Mouse (Mus musculus) G1E (cell line): ENCODE measurements at regions not wholly inside any gene's neighbourhood (a gene's known extent, or its start where the extent isn't known, plus 50 kb on each side); places are given as distances from the start of the nearest gene placed in this dataset.

Source experiments
- ATAC-seq: 2 replicates; pipeline ENCODE4 v1.8.0; 2016; ENCODE audit warnings: mild to moderate bottlenecking; ENCODE audit not compliant: insufficient number of reproducible peaks, poor library complexity, low FRiP score, severe bottlenecking; ENCODE audit errors: extremely low read depth
- DNase-seq: peaks from one replicate; pipeline ENCODE4 v3.0.0; 2012; ENCODE audit warnings: low spot score
- H3K27me3 ChIP-seq: 2 replicates; pipeline ENCODE4 v1.6.1; 2012; ENCODE audit warnings: mild to moderate bottlenecking, low read length, inconsistent platforms; ENCODE audit not compliant: insufficient read depth
- H3K36me3 ChIP-seq: replicated peaks from 2 replicates; pipeline ENCODE3; 2012; ENCODE audit warnings: mild to moderate bottlenecking, inconsistent platforms
- H3K4me1 ChIP-seq: 2 replicates; pipeline ENCODE4 v1.6.1; 2012; ENCODE audit warnings: low read depth, low read length, inconsistent platforms, mixed read lengths; ENCODE audit not compliant: insufficient read depth
- H3K4me3 ChIP-seq: 2 replicates; pipeline ENCODE4 v1.5.1; 2012; ENCODE audit warnings: low read depth, mild to moderate bottlenecking, inconsistent platforms, low read length, moderate library complexity, mixed read lengths
- H3K9me3 ChIP-seq: replicated peaks from 2 replicates; pipeline ENCODE4 v1.6.1; 2012; ENCODE audit warnings: inconsistent platforms
- CTCF ChIP-seq: IDR thresholded peaks from 2 replicates; pipeline ENCODE4 v1.5.1; 2012; ENCODE audit warnings: low read depth, low read length, inconsistent platforms, mixed read lengths
- GATA1 ChIP-seq: IDR thresholded peaks from 2 replicates; pipeline ENCODE4 v1.6.1; 2012; ENCODE audit warnings: borderline replicate concordance, low read length, inconsistent platforms, mixed read lengths
- GATA2 ChIP-seq: IDR thresholded peaks from 2 replicates; pipeline ENCODE4 v1.6.1; 2012; ENCODE audit warnings: low read depth, low read length, inconsistent platforms, borderline replicate concordance
- POLR2AphosphoS5 ChIP-seq: IDR thresholded peaks from 2 replicates; pipeline ENCODE4 v1.6.1; 2012; ENCODE audit warnings: low read depth, low read length, inconsistent platforms; ENCODE audit not compliant: insufficient replicate concordance
- TAL1 ChIP-seq: conservative IDR thresholded peaks from 2 replicates; pipeline ENCODE4 v1.6.1; 2012; ENCODE audit warnings: low read depth, low read length, inconsistent platforms, mixed read lengths

DNA sequence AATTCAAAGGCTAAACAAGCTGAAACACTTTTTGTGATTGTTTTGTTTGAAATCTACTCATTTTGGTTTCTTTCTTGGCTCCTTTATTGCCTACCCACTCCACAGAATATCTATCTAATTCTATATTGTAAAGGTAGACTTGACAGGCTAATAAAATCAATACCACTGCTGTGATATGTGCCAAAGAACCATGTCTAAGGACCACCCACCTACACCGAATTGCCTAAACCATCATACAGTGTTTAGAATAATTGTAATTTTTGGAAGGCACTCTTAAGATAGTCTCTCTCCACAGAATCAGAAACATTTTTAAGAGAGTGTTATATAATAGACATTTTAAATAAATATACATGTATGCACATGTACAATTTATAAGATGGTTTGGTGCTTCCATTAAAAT lies 587.6 kb upstream of the Pou3f3 start:
- Histone ChIP-seq H3K36me3 (no peaks in the 10 kb centered on the region), H3K4me1 (no peaks in the 10 kb centered on the region), H3K9me3 (peaks cover 16% of the 10 kb centered on the region), H3K4me3 (no peak overlapping the region), H3K27me3 (no peaks in the 10 kb centered on the region)
- TF ChIP-seq GATA1, result no peak
- no peak for ATAC-seq
- no peak for DNase-seq

- no peak for DNase-seq
- no peaks in the 10 kb centered on the region for H3K4me1 ChIP-seq
- no peaks in the 10 kb centered on the region for H3K27me3 ChIP-seq
- H3K9me3 ChIP-seq, result peaks cover 16% of the 10 kb centered on the region
- no peak overlapping the region for H3K4me3 ChIP-seq
- TF ChIP-seq GATA2, result no peak
- no peak for TF ChIP-seq TAL1
- no peak for TF ChIP-seq POLR2AphosphoS5
- no peak for TF ChIP-seq GATA1
- no peak for TF ChIP-seq CTCF
- no peaks in the 10 kb centered on the region for H3K36me3 ChIP-seq
- ATAC-seq, result no peak
Observed at GRCm38 (mm10) chr1:42152175-42152790, 543.3 kb upstream of the Pou3f3 start.

- DNase-seq, result no peak
- Histone ChIP-seq H3K27me3 (no peaks in the 10 kb centered on the region), H3K4me3 (no peak overlapping the region), H3K36me3 (no peaks in the 10 kb centered on the region), H3K4me1 (no peaks in the 10 kb centered on the region), H3K9me3 (peaks cover 16% of the 10 kb centered on the region)
- no peak for TF ChIP-seq CTCF
- ATAC-seq, result no peak
Observed at GRCm38 (mm10) chr1:42152916-42153315, 542.7 kb upstream of the Pou3f3 start.

DNA sequence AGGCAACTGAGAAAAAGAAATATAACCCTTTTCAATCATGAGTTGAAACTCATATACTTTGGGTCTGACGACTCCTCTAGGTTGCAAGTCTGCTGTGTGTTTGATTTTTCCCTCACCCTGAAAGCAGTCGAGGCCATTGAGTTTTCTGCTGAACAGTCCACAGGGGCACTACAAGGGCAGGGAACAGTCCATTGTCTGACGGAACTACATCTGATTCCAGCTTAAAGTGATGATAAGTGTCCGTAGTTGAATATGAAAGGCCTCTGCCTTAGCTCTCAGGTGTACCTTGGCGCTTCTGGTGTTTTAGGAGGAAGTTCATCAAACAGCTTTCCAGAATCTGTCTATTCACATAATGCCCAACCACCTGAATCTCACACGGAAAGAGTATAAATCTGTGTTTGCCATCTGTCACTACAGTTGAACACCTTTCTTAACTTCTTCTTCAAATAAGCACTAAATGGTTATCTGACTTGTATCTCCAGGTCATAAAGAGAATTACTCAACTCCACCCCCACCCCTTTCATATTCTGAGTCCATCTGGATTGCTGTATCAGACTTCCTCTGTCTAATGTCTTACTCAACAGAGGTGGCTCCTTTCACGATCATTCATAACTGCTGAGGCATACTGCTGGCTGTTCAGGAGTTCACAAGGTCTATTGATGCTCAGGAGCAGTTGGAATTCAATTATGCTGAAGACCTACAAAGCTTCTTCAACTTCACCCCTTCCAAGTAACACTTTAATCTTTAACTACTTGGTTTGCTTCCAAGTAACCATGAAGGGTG lies 527.6 kb upstream of the Pou3f3 start:
- no peak for TF ChIP-seq CTCF
- H3K27me3 ChIP-seq, result no peaks in the 10 kb centered on the region
- H3K4me1 ChIP-seq, result no peaks in the 10 kb centered on the region
- peaks cover 10% of the 10 kb centered on the region for H3K9me3 ChIP-seq
- no peaks in the 10 kb centered on the region for H3K36me3 ChIP-seq
- H3K4me3 ChIP-seq, result no peak overlapping the region
- ATAC-seq (no peak), DNase-seq (no peak)

- H3K4me1 ChIP-seq, result no peaks in the 10 kb centered on the region
- peaks cover 10% of the 10 kb centered on the region for H3K9me3 ChIP-seq
- ATAC-seq, result no peak
- H3K36me3 ChIP-seq, result no peaks in the 10 kb centered on the region
- DNase-seq, result no peak
- TF ChIP-seq CTCF (no peak), POLR2AphosphoS5 (no peak), TAL1 (no peak), GATA1 (no peak), GATA2 (no peak)
- no peaks in the 10 kb centered on the region for H3K27me3 ChIP-seq
- no peak overlapping the region for H3K4me3 ChIP-seq
Observed at GRCm38 (mm10) chr1:42169505-42169904, 526.1 kb upstream of the Pou3f3 start.

- DNase-seq, result no peak
- no peaks in the 10 kb centered on the region for H3K27me3 ChIP-seq
- TF ChIP-seq GATA2 (no peak), CTCF (no peak), POLR2AphosphoS5 (no peak), TAL1 (no peak), GATA1 (no peak)
- H3K36me3 ChIP-seq, result no peaks in the 10 kb centered on the region
- H3K9me3 ChIP-seq, result peaks cover 23% of the 10 kb centered on the region
- no peak for ATAC-seq
- H3K4me3 ChIP-seq, result no peak overlapping the region
- H3K4me1 ChIP-seq, result no peaks in the 10 kb centered on the region
Observed at GRCm38 (mm10) chr1:42186295-42186694, 509.3 kb upstream of the Pou3f3 start.

- Histone ChIP-seq H3K36me3 (no peaks in the 10 kb centered on the region), H3K4me1 (no peaks in the 10 kb centered on the region), H3K9me3 (peaks cover 43% of the 10 kb centered on the region), H3K4me3 (no peak overlapping the region), H3K27me3 (no peaks in the 10 kb centered on the region)
- TF ChIP-seq POLR2AphosphoS5 (no peak), TAL1 (no peak), CTCF (no peak), GATA2 (no peak), GATA1 (no peak)
- DNase-seq, result no peak
- ATAC-seq, result no peak
Observed at GRCm38 (mm10) chr1:42228098-42228497, 467.5 kb upstream of the Pou3f3 start.
